Mouse (Mus musculus) cerebellum, adult 9-10 months (tissue): Measurements from ENCODE around the gene Dnah2.

Experiments
- DNase-seq: peaks from one replicate; pipeline ENCODE4 v3.0.0; 2022

Gene Dnah2

DNA sequence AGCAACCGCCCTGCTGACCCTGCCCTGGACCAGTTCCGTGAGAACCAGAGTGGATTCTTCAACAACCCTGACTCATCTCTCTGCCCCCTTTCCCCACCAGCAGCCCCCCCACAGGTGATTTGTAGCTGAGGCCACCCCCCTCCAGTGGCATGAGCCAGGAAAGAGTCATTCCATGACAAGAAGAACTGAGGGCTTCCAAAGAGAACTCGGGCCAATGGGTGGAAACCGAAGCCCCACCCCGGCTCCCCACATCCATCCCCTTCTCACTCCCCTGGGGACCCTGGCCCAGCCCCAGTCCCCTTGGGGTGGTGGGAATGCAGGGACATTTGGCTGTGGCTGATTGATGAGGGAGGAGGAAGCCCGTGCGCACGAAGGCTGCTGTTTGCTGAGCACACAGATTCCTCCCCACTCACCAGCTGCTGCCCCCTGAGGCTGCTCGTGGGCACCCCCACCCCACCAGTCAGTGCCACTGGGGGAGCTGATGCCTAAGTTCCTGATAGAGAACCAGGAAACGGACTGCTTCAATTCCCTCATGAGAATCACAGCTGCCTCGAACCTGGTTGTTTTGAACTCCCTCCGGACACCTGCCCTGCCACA, at the start of gene Dnah2:
Dnah2 (minus strand) TSS at position 51 of the 597 bp plus-strand sequence.
- no peak for DNase-seq

DNA sequence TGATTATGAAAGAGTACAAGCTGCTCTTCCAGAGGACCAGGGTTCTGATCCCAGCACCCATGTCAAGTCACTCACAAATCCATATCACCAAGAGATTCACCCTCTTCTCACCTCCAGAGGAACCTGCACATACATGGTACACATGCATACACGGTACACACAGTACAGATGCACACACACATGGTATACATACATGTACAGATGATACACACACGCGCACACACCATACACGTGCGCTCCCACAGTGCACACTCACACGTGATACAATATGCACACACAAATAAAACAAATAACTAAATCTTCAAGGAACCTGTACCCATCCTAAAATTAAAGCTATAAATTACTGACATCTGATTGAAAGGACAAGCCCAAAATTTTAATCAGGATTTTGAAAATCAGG, 45.9 kb upstream of the Dnah2 start:
- no peak for DNase-seq

DNA sequence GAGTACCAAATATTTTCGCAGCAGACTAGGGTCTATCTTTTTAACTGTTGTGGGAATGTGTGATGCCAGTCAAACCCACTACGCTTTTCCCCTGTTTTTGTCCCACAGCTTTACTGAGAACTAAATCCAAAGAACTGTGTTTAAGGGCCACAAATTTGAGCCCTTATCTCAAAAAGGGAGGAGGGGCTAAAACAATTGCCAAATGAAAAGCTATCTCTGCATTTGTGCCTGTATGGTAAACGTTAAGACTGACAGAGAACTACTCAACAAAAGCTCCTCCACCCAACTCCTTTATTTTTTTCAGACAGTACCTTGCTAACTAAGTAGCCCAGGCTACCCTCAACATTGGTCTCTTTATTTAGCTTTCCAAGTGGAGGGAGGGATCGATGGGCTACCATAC, 43.9 kb upstream of the Dnah2 start:
- DNase-seq: no peak

DNA sequence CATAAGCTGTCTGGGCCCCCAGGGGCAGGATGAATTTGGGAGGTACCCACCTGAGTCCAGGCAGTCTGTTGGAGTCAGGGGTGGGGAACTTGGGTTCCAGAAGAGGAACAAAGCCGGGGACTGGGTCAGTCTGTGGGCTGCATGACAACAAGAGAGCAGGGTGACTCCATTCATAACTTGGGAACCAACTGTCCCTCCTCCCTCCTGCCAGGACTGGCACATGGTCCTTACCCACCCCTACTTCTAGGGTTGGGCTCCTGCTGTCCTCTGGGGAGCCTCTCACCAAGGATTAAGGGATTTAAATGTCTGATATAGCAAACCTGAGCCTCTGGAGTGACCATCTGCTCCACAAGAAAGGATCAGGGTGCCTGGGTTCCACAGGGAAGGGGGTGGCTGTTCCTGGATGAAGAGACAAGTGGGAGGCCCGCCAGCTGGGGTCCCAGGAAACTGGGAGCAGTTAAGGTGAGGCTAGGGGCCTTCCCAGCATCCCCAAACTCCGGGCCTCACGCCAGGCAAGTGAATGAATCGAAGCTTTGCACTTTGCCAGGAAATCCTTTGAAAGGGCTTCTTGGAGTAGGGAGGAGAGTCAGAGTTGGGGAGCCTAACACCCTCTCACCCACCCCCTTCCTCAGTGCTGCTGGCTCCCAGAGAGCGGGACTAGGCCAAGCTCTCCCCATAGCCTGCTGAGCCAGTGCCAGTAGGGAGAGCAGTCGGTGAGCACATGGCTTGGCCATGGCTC, 43.2 kb upstream of the Dnah2 start:
- no peak for DNase-seq

DNA sequence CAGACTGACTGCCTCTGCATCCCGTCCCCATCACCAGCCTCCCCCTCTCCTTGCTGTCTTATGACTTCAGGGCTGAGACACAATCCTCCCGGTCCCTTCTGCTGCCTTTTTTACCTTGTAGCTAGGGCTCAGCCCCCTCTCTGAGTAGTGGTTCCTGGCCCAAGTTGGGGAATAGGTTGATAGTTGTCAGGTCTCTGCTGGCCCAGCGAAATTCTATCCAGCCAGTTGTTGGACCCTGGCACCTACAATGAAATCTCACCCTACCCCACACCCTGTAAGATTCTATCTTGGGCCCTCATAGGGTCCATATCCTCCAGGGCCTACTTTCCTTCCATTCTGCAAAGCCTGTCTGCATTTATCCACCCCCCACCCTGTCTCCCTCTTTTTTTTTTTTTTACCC, 42.5 kb upstream of the Dnah2 start:
- DNase-seq: no peak

DNA sequence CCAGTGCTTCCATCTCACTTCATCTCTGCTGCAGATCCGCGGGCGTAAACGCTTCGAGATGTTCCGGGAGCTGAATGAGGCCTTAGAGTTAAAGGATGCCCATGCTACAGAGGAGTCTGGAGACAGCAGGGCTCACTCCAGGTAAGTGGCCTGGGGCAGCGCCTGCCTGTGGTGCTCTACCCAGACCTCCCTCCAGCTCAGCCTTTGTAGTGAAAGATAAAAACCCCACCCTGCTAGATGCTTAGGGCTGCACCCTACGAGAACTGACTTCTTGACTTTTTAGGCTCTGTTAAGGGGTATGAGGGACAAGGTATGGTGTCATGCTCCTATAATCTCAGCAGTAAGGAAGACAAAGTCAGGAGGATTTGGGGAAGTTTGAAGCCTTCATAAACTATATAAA, 41.7 kb upstream of the Dnah2 start:
- no peak for DNase-seq

DNA sequence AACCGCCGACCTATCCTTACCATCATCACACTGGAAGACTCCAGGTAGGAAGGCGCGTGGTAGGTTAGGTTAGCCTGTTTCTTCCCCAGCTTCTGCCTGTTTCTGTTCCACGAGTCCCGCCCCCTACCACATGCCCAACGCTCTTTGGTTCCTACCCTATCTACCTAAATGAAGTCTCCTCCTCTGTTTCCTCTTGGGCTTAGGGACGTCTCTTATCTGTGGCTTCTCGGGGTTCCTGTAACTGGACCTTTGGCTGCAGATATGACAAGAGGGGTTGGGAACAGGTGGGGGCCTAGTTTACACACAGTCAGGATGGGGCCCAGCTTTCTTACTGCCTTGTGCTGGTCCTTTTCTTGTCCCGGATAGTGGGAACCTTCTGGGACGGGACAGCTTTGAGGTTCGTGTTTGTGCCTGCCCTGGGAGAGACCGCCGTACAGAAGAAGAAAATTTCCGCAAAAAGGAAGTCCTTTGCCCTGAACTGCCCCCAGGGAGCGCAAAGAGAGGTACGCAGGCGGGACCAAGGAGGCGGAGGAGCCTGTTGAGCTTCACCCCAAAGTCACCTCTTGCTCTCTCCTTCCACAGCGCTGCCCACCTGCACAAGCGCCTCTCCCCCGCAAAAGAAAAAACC, 40.4 kb upstream of the Dnah2 start:
- DNase-seq: peak; percentile 16

DNA sequence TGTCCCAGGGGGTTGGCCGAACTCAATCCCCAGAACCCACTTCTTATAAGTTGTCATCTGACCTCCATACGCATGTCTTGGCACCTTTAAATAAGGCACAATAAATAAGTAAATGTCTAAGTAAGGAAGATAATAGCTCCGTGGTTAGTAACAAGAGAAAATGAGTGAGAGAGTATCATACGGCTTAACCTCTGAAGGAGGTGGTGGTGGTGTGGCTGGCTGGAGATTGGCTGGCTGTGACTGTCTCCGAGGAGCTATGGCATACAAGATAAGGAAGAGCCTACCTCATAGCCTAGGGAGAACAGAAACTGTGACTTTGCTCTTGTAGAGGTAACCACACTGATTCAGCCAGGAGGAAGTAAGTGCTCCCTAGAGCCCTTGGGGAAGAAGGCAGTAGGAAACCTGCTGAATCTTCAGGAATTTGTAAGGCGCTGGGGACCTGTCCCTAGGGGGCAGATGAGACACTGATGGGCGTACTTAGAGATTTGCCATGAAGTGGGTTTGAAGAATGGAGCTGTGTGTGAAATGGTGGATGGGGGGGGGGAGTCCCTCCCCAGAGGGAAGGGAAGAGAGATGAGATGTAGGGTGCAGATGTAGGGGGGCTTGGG, 36.9 kb upstream of the Dnah2 start:
- DNase-seq: no peak

DNA sequence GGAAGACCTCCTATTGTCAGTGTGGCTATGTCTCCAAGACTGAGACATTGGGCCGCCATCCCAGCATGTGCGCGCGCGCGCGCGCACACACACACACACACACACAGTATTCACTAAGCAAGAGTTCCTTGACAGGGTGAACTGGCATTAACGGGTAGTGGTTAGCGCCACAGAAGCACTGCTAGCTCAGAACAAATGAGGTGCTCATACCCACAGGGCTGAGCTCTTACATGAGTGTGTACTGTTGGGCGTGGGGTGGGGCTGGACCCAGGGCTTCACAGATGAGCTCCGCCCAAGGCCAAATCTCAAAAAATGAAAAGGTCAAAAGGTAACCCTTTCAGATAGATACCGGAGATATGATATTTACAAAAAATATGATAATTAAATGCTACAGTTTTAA, 36.0 kb upstream of the Dnah2 start:
- DNase-seq: peak; percentile 31

DNA sequence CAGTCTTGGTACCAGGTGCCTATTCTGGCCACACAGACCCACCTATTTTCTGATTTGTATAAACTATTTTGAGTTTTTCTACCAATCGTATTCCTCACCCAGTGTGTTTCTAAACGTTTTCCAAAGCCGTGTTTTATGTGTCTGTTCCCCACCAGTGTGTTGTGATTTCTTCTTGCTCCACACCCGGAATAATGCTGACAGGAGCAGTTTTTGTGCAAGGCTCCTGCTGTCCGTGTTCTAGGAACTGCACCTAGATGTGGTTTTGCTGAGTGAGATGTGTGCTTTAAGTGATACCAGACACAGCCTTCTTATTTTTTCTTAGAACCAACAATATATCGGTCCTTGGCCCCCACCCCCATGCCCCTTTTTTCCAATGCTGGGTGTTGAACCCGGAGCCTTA, 35.1 kb upstream of the Dnah2 start:
- peak; percentile 23 for DNase-seq

DNA sequence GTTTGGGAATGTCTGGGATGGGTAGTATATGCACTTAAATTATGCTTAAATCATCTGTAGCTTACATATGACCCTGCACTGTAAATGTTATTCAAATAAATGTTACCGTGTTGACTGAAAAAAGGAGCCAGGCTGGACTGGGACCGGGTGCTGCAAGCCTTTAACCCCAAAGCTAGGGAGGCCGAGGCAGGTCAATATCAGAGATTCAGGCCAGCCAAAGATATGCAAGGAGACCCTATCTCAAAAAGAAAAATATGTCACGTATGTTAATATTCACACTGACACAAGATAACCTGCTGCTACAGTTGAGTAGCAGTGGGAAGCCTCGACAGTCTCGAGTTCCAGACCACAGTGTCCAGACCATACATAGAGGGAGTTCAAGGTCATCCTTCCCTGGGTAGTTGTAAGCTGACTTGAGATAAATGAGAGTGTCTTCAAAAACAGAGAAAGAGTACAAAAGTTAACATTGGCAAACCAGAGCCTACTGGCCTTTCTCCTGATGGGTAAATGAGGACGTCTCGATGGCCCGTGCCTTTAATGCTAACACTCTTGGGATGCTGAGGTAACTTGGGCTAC, 33.4 kb upstream of the Dnah2 start:
- peak; percentile 46 for DNase-seq

DNA sequence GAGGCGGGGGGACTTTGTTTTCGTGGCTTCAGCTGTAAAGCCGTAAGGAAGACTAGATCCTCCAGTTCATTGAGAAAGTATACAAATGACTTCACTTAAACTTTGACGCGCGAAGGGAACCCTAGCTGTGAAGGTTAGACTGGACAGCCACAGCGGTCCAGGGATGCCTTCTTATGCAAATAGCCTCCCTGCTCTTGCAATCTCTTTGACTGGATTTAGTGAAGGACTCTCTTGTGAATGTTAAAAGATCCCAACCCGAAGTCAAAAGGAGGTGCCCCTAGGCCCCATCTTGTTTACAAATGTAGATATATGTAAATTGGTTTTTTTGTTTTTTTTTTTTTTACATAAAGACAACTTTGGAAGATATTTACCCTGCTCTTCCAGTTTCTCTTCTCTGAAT, 32.9 kb upstream of the Dnah2 start:
- DNase-seq: no peak

DNA sequence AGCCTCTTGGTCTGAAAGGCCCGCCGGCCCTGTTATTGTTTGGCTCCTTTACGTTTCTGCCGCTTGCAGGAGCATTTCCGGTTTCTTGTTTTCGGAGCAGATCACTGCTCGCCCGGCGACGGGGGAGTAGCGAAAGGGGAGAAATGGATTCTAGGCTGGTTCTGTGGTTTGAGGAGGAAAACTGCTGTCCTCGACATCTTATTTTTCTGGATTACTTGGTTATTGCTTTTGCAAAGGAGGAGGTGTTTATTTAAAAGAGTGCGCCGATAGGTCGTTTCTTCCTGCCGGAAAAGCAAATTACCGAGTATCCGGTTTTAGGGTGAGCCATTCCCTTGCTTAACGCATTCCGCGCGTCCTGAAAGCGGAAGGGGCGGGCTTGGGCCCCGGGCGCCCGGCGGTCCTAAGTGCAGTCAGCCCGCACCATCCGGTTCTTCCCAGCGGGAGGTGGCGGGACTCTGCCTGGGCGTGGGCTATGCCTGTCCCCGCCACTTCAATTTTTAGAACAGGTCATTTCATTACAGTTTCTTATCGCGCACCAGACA, 32.3 kb upstream of the Dnah2 start:
- peak; percentile 93 for DNase-seq

DNA sequence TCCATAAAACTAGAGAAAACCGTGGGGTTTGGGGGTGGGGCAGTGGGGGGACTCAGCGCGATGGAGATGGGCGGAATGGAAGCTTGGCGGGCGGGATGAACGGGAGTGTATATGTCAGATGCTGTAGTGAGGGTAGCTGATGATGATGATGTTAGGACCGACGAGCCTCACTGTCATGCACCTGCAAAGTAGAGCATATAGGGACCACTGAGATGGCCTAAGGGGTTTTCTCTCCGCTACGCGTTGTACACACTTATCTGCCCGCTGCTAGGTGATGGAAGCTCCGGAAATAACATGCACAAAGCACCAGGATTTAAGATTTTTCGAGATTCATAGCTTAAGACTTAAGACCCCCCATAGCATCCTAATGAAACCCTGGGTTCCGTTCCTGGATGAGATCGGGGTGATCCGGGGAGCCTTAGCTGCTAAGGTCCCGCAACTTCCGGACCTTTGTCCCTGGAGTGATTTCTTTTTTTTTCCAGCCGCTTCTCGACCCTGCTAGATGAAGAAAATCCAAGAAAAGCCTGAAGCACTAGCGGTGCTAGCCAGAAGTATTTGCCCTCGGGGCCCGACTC, 31.7 kb upstream of the Dnah2 start:
- no peak for DNase-seq

DNA sequence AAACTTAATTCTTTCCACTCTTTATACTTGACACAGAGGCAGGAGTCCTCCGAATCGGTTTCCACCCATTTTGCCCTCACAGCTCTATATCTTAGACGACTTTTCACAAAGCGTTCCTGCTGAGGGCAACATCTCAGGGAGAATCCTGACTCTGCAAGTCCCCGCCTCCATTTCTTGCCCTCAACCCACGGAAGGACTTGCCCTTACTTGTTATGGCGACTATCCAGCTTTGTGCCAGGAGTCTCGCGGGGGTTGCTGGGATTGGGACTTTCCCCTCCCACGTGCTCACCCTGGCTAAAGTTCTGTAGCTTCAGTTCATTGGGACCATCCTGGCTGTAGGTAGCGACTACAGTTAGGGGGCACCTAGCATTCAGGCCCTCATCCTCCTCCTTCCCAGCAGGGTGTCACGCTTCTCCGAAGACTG, 31.2 kb upstream of the Dnah2 start, which contains the start of the genes Wrap53 and Trp53:
Wrap53 (minus strand) TSS at position 165 of the 424 bp plus-strand sequence.
Trp53 (plus strand) TSS at position 269 of the 424 bp plus-strand sequence.
- peak; percentile 95 for DNase-seq

DNA sequence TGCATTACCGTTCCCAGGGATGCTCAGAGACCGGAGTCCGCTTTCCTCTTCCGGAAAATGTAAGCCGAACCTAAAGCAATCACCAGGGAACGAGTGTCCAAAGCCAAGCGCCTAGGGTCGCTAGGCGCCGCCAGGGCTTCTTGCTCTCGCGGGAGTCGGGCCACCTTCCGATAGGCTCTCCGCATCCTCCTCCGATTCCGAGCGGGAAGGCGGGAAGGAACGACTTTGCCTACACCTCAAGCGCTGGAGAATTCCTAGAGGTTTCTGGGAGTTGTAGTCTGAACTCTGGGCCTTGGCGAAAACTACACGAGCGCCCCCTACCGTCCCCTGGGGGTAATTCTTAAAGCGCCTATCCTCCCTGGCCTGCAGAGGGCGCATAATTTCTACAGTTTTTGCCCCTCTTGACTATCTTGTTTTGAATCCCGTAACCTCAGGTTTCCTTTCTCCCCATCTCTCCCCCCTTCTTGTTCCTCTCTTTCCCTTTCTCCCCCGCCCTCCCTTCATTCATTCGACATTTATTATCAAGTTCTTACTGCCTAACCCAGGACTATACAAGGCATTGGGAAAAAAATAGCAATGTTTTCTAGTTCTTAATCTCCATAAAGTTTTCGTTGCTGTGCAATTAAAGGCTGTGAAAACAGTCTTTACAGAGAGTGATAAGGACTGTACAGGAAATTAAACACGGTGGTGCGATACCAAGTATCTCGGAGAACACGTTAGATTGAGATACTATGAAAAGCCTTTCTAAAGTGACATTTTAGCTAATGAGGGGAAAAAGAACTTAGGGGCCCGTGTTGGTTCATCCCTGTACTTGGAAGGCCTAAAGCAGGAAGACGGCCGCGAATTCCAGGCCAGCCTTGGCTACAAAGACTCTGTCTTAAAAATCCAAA, 30.5 kb upstream of the Dnah2 start:
- DNase-seq: peak; percentile 99

DNA sequence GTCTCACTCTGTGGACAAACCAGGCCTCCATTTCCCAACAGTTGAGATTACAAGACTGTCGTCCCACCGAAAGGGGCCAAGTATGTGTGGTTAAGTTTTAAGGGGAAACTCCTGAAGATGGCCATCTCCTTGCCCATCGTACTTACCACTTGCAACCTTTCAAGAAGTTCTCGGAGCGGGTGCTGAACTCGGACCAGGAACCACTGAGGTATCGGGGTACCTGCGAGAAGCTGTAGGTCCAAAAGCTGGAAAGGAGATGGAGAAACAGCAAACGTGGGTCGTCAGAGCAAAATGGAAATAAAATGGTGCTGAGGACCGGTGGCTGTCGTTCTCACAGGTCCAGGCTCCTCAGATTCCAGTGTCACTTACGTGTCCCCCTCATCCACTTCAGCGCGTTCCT, 29.4 kb upstream of the Dnah2 start:
- peak; percentile 56 for DNase-seq

DNA sequence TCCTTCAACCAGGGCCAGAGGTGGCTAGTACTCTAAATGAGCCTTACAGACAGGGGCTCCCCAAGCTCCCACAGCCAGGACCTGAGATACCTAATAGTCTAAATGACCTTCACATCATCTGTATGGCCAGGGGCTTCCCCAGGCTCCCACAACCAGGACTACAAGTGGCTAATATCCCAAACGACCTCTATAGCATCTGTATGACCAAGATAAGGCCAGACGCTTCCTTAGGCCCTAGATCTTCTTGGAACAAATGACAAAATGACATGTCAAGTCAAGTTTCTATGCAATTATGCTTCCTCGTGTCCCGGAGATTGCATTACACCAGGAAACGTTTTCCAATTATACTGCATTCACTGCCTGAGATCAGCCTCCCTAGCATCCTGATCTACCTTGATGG, 27.4 kb upstream of the Dnah2 start:
- no peak for DNase-seq

DNA sequence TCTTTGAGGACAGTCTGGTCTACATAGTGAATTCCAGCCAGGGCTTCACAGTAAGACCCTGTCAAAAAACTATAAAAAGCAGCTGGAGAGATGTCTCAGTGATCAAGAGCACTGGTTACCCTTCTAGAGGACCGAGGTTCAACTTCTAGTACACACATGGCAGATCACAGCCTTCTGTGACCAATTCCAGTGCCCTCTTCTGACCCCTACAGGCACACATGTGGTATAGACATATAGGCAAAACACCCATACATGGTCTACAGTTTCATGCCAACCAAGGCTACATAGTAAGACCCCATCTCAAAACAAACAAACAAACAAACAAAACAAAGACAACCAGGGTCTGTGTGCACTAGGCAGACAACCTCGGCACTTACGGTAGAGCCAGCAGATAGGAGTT, 26.3 kb upstream of the Dnah2 start:
- DNase-seq: no peak

DNA sequence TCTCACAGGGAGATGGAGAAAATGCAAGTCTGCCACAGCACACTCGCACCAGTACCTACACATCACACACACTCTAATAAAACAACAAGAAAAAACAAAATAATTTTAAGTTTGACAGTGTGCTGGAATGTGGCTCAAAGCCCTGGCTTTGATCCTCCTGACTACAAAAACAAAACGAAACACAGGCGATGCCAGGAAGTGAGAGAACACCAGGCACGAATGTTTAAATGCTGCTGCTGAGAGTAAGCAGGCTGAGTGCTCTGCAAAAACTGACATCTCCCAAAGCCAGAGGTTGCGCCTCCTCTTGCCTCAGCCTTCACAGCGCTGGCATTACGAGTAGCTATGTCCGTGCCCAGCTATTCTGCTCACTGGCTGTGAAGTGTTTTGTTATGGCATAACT, 16.2 kb upstream of the Dnah2 start:
- DNase-seq: no peak

DNA sequence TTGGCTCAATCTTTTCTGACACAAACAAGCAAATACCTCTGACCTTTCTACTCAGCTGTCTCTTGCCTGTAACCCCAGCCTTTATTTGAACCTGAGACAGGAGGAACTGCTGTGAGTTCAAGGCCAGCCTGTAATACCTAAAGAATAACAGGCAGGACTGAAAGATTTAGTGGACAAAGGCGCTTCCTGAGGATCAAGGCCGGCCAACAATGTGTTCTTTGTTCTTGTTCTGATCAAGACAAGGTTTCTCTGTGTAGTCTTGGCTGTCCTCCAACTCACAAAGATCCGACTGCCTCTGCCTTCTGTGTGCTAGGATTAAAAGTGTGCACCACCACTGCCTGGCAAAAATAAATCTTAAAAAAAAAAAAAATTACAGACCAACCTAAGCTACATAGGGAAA, 15.5 kb upstream of the Dnah2 start:
- no peak for DNase-seq

DNA sequence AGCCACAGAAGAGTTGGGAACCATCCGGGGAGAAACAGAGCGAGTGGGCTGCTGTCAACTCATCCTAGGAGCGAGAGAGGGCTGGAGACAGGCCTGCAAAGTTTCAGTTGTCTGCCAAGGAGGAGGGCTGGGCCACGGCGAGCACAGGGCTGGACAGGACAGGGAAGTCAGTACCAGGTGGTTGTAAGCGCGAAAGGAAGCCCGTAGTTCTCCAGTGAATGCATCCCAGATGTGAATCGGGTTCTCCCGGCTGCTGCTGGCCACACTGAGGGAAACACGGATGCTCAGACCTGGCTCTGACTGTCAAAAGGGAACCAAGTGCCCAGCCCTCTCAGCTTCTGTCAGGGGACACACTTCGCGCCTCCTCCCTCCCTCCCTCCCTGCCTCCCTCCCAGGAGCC, 14.5 kb upstream of the Dnah2 start:
- DNase-seq: no peak
